Mouse (Mus musculus) B cell, adult 62 days (primary cell): ENCODE data around the gene Srrd. TPM values are rescaled to one million over a fixed set of nuclear protein-coding genes. Genes with fewer than 3 reads are reported as not detected.

Source experiments
- total RNA-seq: library from RNA; stranded (reverse); gene quantifications from 4 replicates; pipeline ENCODE4 v1.2.4, GENCODE M21; 2023

The Srrd gene
- total RNA-seq = 53.7 to 67.4 TPM (median 61.8 TPM) in 4 replicates

GRCm38 (mm10) chr5:112342463-112343204 lies at the start of gene Srrd, which contains the start of gene Hps4:
Srrd (minus strand) TSS chr5:112343040.
Hps4 (plus strand) TSS chr5:112343083.

DNA sequence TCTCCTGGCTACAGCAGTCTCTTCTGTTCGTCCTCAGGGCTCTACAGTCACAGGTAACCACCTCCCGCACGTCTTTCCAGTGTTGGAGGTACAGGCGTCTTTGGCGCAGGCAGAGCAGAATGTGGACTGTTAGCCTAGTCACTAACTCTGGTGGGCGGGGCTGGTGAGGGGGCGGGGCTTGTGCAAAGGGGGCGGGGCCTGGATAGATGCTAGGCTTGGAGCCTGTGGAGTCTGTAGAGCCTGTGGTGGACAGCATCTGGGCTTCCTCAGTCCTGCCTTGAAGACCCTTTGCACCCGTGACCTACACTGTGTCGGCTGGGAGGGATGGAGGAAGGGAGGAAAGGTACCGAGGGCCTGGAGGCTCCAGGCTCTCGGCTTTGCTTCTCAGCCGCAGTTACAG lies 13.1 kb upstream of the Srrd start, which contains the start of gene Gm6583:
Gene Gm6583, minus strand, starts transcription at position 124 of the 400 bp plus-strand sequence.

GRCm38 (mm10) chr5:112325546-112326445 lies 17.0 kb downstream of the Srrd start, which contains the start of gene Tfip11:
Tfip11 (plus strand) TSS chr5:112326358.

Other genes with a start within 250 kb of the Srrd start
- not detected in 4 replicates for gene Cryba4, start 90.5 kb downstream of the Srrd start, total RNA-seq
- not detected in 4 replicates for gene Crybb1, start 87.2 kb downstream of the Srrd start, total RNA-seq
- 94.1 to 121 TPM (median 98.9 TPM) in 4 replicates for gene Tpst2, start 66.3 kb downstream of the Srrd start, total RNA-seq
- 120 to 130 TPM (median 124 TPM) in 4 replicates for gene Tfip11, start 16.7 kb downstream of the Srrd start, total RNA-seq
- 25.6 to 33.8 TPM (median 32.5 TPM) in 4 replicates for gene Hps4, start within 50 bp of the Srrd start, total RNA-seq
- not detected in 4 replicates for gene Gm6583, start 13.0 kb upstream of the Srrd start, total RNA-seq
- not detected in 4 replicates for gene Asphd2, start 51.8 kb upstream of the Srrd start, total RNA-seq
- not detected in 4 replicates for gene Gm6588, start 106.4 kb upstream of the Srrd start, total RNA-seq
- gene Sez6l, start 234.1 kb upstream of the Srrd start, total RNA-seq = not detected in 4 replicates